Mouse (Mus musculus): ENCODE results near the gene Magi2.

Gene Magi2

DNA sequence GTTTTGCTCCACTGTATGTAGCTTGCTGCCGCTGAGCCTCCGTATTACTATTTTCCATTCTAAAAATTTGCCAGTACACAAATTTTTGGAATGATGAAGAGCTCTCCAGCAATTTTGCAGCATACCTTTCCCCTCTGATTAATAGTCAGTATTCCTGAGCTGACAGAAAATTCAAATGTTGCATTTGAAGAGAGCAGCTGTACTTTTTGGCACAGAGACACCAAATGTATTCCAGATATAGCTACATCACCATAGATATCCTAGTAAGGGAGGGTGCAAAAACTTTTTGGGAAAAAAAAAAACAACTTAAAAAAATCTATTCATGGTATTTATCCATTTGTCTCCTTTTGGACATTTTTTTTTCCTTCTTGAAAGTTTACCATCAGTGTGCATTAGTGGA, 518.5 kb downstream of the Magi2 start:
- in situ Hi-C loops (cut with MboI, MseI): no loop called here

DNA sequence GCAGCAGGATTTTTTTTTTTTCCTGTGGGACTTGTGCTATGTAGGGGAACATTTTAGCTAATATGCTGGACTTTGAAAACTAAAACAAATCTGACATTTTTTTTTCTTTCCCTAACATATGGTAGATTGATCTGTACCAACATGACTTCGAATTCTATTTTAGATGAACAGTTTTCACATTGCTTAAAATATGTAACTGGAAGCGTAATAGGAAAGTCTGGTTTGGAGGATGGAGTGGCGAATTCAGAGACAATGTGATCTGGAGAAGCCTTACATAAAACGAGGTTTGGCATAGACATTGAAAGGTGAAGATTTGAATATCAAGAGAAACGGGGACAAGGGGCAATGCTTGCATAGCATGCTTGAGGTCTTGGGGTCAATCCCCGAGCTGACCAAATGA, 519.1 kb downstream of the Magi2 start:
- in situ Hi-C loops (cut with MboI, MseI): no loop called here

DNA sequence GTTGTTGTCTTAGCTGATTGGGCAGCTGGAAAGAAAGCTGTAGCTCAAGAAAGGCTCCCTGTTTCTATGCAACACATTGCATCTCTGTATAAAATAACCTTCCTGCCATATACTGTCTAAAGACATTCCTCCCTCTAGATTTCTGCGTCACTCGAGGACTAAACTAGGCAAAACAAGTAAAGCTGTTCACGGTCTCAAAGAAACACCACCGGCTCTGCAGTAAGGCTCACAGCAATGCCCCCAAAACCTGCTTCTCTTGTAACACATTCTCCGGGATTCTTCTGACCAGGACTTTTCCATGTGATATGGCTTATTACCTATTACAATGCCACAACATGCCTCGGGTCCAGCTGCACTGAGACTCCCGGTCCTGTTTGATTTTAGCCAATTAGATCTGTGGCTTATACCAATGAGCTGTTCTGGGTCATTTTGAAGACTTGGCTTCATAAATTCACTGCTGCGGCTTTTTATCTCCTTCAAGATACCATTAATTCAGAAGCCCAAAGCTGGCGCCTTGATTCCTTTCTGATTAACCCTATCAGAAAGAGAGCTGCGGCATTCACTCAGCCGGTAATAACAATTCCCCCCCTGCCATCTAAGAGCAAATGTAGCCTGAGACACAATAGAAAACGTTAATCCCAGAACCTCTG, 520.2 kb downstream of the Magi2 start:
- in situ Hi-C loops (cut with MboI, MseI): no loop called here

DNA sequence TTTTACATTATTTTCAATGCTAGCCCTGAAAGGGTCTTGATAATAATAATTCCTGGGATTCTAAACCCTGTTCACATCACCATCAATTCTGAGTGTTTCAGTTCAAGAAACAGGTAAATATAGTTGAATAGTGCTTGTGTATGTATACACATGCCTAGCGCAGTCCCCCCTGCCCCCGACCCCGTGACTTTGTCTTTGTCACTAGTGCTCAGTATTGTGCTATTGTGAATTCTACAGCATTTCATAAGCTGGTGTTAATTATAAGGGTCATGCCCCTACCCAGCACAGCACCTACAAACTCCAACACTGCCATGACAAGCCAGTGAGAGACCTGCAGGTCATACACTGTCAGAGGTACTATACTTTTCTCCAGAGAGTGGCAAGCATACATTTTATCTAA, 520.8 kb downstream of the Magi2 start:
- in situ Hi-C loops (cut with MboI, MseI): no loop called here

DNA sequence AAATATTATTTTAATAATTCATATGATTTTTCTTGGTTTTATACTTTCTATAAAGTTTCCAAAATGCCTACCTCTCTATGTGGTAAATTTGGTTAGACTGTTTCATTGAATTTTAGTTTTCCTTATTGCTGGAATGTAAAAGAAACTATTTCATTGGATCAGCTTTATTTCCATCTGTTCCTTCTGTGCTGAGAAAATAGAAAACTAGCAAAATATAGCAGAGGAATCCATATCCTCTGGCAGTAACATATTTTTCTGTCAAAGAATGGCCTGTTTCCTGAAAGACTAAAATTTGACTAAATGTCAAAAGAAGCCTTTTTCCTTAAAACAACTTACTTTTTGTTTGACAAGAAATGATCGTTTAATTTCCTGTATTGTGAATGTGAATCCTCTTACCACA, 552.4 kb downstream of the Magi2 start:
- in situ Hi-C loops (cut with MboI, MseI): no loop called here

DNA sequence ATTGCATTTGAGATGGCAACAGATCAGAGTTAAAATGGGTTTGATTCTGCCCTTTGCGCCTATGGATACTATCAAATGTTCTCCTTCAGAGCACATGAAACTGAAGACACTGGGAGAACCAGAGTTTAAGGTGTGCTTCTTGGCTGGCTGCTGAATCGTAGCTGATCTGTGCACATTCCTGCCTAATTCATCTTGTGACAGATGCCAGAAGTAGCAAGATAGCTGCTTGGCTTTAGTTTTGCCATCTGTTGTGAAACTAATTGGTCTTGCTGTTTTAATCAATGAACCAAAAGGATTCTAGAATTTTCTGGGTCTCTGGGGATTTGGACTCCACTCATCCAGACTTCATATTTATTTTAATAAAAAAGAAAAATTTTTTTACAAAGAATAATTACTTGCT, 553.2 kb downstream of the Magi2 start:
- in situ Hi-C loops (cut with MboI, MseI): no loop called here

DNA sequence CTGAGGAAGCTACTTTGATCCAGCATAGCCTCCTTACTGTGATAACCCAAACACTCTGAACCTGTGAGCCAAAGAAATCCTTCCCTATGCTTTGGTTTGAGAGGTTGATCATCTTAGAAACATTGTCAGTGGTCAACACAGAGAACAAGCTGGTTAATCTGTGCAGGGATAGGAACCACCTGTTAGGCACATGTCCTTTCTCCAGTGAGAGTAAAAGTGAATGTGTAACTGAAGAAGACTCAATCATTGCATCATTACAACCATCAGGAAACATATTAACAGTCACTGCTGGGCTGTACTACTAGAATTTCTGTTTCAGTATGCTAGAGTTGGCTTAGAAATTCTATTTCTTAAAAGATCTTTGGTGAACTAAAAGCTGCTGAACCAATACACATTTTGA, 558.5 kb downstream of the Magi2 start:
- in situ Hi-C loops (cut with MboI, MseI): no loop called here

DNA sequence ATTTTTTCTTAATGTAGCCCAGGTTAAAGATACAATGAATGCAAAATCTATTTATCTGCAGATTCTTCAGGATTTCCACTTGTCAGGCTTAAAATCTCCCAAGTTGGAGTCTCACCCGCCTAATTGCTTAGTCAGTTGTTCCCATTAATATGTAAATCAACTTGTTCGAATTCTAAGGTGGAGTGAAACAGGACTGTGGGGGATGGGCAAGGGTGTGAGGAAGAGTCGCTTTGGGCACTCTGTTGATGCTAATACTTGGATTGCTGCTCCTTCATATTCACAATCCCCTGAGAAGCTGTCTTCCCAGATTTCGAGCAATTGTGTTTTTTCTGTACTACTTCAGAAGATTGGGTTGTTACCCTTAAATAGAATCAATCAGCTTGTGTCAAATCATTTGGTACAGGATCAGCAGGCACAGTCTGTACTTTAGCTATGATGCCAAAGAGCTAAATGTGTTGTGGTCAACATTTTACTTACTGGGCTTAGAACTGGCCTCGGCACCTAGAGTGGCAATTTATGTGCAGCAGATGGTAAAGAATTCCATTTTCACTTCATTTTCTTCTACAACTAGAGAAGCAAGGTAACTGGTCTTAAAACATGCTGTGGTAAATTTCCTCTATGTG, 560.8 kb downstream of the Magi2 start:
- in situ Hi-C loops (cut with MboI, MseI): no loop called here

DNA sequence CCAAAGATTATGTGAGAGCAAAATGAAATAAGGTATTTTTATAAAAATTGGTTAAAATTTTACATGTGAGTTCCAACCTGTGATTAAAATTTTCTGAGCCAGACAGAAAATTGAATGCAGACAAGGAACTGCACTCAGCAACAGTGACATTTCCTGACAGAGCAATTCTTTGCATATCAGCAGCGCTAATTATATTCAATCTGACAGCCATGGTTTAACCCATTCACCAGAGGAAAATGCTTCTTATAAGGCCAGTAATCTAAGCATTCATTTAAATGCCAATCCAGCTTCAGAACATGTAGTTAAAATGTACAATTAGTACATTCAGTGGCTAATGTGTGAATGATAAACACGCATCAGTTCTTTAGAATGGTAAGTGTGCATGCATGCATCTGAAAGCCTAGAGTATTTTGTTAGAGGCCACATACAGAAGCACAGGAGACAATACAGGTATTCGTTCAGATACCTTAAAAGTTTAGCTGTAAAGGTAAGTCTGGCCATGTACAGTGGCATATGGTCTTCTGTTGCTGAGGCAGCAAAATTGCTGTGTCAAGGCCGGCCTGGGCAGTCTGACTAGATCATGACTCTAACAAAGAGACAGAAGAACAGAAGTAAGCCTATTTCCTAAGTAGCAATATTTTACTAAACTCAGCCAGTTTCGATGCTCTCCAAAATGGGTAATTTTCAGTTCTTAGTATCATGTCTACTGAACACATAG, 576.4 kb downstream of the Magi2 start:
- in situ Hi-C loops (cut with MboI, MseI): loop anchor here in 1 of 2 experiments (10.0 kb wide), 1 partner anchor 292 kb away; no protein-coding TSS in a partner anchor

DNA sequence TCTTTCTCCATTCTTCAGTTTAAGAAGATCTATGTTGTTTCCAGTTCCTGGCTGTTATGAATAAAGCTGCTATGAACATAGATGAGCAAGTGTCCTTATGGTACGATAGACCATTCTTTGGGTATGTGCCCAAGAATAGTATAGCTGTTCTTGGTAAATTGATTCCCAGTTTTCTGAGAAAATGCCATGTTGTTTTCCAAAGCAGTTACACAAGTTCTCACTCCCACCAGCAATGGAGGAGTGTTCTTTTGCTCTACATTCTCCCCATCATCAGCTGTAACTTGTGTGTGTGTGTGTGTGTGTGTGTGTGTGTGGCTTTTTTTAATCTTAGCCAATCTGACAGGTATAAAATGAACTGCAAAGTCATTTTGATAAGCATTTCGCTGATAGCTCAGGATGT, 595.7 kb downstream of the Magi2 start:
- in situ Hi-C loops (cut with MboI, MseI): no loop called here

DNA sequence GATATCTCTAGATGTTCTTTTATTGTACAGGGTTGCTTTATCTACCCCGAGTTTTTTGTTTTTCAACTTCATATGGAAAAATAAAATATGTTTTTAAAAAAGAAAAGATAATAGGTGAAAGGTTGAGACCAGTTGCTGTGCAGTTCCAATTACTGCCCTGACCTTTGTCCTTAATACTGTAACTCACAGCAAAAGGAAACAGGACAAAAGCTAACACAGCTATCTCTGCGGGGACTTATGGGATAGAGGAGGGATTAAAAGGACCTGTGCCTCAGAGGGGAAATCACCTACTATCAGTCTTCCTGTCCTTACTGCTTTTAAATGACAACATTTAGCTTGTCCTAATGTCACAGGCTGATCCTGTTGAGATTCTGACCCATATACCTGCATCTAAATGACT, 599.1 kb downstream of the Magi2 start:
- in situ Hi-C loops (cut with MboI, MseI): no loop called here

DNA sequence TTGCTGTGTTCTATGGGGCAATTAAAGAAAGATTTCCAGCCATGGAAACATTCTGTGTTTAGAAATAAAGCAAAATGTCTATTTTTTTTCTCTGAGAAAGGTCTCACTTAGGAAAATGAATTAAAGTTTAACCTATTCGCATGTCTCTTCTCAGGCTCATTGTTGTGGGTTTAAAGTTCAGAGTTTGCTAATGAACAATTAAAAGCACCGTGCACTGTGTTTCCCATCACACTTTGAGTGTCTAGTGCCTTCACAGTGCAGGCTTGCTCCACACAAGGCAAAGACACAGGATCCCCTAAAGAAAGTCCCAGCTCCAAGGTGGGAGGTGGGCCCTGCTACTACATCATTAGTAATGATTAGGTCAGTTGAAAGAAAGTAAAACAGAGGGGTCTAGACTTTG, 602.5 kb downstream of the Magi2 start:
- in situ Hi-C loops (cut with MboI, MseI): no loop called here

DNA sequence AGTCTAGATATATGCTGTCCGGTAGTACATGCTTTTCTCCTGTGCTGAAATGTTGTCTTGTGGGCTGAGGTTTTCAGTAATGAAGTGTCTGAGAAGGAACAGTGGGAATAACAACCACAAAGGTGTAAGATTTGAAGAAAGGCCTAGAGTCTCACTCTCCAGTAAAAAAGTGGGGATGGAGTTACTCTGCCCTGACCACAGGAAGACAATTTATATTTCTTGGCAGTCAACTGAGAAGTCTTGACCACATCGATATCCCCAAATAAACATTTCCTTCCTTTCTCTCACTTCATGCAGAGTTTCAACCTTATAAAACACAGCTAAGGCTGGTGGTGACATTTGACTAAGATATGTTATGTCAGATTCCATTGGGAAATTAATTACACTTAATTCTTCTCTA, 636.0 kb downstream of the Magi2 start:
- in situ Hi-C loops (cut with MboI, MseI): no loop called here

DNA sequence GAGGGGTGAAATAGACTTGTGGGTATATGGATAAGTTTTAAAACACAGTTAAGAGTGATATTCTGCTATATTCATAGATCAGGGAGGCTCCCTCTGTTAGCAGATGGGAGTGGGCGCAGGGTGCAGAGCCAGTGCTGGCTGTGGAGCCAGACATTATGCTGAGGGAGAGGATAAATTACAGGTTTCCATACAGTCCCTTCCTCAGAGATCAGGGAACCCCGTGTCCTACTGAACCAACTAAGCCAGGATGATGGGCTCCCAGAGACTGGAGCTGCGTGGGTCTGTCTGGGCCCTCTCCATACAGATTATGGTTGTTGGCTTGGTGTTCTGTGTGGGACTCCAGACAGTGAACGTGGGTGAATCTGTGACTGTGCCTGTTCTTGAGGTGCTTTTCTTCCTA, 643.6 kb downstream of the Magi2 start:
- in situ Hi-C loops (cut with MboI, MseI): no loop called here

DNA sequence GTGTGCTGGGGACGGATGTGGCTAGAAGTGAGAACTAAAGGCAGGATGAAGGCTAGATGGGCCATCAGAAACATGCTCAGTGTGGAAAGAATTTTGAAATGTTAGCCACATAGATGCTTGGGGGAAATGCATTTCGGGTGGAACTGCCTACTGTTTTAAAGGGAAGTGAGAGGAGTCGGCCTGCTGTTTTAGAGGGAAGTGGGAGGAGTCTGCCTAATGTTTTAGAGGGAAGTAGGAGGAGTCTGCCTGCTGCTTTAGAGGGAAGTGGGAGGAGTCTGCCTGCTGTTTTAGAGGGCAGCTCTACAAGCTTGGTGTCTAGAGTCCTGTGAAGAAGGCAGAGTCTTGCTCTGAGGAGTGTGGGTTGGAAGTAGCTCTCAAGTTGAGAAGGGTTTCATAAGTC, 664.9 kb downstream of the Magi2 start:
- in situ Hi-C loops (cut with MboI, MseI): no loop called here

DNA sequence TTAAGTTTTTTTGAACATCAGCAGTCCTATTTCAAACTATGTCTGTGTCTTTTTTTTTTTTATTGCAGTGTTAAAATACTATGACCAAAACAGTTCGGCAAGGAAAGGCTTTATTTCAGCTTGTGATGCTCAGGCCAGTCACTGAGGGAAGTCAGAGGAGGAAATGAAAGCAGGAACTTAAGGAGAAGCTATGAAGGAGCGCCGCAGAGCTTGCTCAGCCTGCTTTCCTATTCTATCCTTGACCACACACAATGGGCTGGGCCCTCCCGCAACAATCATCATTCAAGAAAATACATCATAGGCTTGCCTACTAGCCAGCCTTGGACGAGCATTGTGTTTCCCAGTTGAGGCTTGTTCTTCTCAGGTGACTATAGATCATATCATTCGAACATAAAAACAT, 669.1 kb downstream of the Magi2 start:
- in situ Hi-C loops (cut with MboI, MseI): no loop called here

DNA sequence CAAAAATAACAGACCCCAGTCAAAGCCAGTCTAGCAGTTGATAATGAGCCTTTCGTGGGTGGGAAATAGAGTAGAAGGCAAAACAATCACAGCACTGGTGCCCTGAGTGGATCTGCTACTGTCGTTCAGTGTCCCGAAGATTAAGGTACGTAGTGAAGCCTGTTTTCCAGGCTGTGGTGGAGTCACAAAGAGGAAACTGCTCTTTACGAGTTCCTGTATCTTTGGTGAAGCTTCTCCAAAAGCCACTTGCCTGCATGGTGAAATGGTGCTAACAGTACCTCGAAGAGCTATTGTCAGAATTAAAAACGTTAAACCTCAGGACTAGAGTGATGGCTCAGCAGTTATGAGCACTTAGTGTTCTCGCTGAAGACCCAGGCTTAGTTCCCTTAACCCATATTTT, 674.8 kb downstream of the Magi2 start:
- in situ Hi-C loops (cut with MboI, MseI): no loop called here

DNA sequence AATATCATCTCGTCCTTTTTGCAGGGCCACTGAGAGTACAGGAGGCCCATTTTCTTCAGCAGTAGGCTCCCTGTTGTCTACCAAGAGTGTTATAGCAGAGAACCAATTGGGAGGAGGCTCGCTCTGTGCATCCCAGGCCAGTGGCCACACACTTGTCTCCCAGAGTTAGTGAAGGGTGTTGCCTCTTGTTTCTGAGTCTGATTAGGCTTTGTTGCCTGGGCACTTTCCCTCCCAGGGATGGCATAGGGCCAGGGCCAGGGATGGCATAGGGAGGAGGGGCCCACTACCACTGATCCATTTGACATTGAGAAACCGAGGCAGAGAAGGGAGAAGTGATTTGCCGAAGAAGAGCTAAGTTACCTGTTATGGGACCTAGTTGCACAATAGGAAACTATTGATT, 679.8 kb downstream of the Magi2 start:
- in situ Hi-C loops (cut with MboI, MseI): no loop called here

DNA sequence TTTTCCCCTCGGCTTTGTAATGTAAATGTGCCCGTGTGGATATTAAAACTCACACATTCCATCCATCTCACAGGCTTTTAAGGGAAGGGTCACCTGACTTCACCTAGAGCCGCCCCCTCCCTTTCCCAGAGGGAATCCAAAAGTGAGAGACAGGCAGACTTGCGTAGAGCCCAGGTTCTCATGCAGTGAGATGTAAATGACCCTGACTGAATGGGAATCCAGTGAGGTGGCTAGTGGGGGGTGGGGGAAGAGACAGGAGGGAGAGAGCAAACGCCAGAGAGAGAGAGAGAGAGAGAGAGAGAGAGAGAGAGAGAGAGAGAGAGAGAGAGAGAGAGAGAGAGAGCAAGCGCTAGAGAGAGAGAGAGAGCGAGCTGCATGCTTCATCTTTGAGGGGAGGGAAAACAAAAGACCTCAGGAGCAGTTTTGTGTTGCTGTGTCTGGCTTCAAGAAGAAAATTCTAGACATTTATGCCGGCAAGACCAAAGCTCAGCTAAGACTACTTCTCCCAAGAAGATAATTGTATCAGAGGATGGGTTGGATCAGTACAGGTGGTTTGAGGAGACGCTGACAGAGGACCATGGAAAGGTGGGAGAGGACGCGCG, 680.6 kb downstream of the Magi2 start:
- in situ Hi-C loops (cut with MboI, MseI): no loop called here

DNA sequence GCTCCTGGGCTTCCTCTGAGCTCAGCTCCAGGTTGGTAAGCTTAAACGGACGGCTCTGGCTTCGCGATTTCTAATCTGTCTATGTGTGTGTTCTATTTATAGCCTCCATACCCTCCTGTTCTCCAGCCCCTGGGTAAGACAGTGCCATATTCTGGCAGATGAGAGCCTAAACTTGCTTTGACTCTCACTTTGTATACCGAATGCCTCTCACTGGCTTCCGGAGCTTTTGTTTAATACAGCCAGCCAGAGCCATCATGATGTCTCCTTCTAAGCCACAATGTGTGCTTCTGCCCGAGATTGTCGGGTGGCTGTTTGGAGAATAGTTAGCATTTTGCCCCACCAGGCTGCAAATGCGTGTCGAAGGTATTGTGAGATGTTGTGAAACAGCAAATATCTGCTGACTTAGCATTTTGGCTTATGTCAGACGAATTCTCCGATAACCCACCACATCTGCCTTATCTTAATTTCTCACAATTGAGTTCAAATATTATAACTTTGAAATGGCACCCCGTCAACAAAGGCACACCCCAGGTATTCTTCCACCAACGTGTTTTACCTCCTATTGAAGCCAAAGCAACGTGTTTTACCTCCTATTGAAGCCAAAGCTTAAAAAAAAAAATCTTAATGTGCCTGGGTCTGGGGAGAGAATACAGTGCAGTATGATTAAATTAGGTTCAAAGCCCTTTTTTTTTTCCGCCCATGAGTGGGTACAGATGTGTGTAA, 681.3 kb downstream of the Magi2 start:
- in situ Hi-C loops (cut with MboI, MseI): no loop called here

DNA sequence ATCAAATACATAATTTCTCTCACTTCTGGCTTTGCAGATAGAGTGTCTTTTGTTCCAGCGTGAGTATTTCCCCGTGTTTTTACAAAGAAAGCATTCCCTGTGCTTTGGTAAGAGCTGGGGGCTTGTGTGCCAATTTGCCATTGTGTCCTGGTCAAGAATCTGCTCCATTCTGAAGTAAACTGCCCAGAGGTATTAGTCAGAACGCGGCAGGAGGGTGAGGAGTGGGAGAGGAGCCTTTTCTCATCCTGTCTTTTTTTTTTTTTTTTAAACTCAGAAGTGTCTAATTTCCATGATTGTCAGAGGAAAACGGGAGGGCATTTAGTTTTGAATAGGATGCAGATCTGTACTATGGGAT, 681.8 kb downstream of the Magi2 start:
- in situ Hi-C loops (cut with MboI, MseI): no loop called here

DNA sequence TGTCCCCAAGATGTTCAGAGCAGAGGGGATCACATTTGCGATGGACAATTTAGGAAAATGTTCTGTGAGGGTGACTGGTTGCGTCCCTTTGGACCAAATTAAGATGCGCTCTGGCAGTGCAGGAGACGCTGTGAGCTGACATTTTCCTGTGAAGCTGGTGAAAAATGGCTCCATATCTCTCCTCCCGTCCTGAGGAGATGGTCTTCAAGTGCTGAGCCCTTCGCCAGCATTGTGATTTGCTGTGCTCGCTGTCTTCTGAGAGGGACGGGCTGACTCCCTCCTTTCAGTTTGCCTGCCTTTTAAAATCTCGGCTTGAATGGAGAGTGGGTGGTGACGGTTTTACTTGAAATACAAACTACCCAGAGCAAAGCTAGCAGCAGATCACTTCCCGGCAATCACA, 682.2 kb downstream of the Magi2 start:
- in situ Hi-C loops (cut with MboI, MseI): no loop called here

Measured in T-helper 17 cell (primary cell).